Mouse (Mus musculus) limb, embryonic 11.5 days (tissue): ENCODE results near the gene Pawr. TPM values are rescaled to one million over a fixed set of nuclear protein-coding genes. Genes with fewer than 3 reads are reported as not detected.

Experiments used
- ATAC-seq: fragments of 200-750 bp; cut with Nextera tagmentation; 2 replicates; pipeline ENCODE4 v1.8.0; 2017; ENCODE audit warnings: low read depth; ENCODE audit not compliant: insufficient number of reproducible peaks, low FRiP score, low TSS enrichment
- DNase-seq: peaks from one replicate; pipeline ENCODE4 v3.0.0-alpha.2; 2015; ENCODE audit warnings: low spot score
- H3K27ac ChIP-seq: fragments of 300-500 bp; sonication (generic); replicated peaks from 2 replicates; pipeline ENCODE4 v1.5.1; 2014; ENCODE audit warnings: low read depth, mild to moderate bottlenecking, low read length
- H3K27me3 ChIP-seq: fragments of 300-500 bp; sonication (generic); 2 replicates; pipeline ENCODE4 v1.6.1; 2014; ENCODE audit warnings: mild to moderate bottlenecking, low read length, mixed read lengths; ENCODE audit not compliant: control insufficient read depth, insufficient read depth
- H3K36me3 ChIP-seq: fragments of 300-500 bp; sonication (generic); 2 replicates; pipeline ENCODE4 v1.6.1; 2014; ENCODE audit warnings: mild to moderate bottlenecking, low read length, moderate library complexity, mixed read lengths; ENCODE audit not compliant: control insufficient read depth, insufficient read depth
- H3K4me1 ChIP-seq: fragments of 300-500 bp; sonication (generic); 2 replicates; pipeline ENCODE4 v1.6.1; 2014; ENCODE audit warnings: low read length, mixed read lengths; ENCODE audit not compliant: control insufficient read depth, insufficient read depth
- H3K4me2 ChIP-seq: fragments of 300-500 bp; sonication (generic); 2 replicates; pipeline ENCODE4 v1.6.1; 2014; ENCODE audit warnings: low read depth, mild to moderate bottlenecking, moderate library complexity; ENCODE audit not compliant: severe bottlenecking
- H3K4me3 ChIP-seq: fragments of 300-500 bp; sonication (generic); 2 replicates; pipeline ENCODE4 v1.5.1; 2014; ENCODE audit warnings: low read depth, low read length
- H3K9ac ChIP-seq: fragments of 300-500 bp; sonication (generic); 2 replicates; pipeline ENCODE4 v1.6.1; 2014; ENCODE audit warnings: mild to moderate bottlenecking, low read length
- H3K9me3 ChIP-seq: fragments of 300-500 bp; sonication (generic); 2 replicates; pipeline ENCODE4 v1.6.1; 2016; ENCODE audit warnings: low read length; ENCODE audit not compliant: control insufficient read depth
- WGBS: fragments of 180-500 bp; shearing (Covaris S2); extraction: QIAGEN DNeasy Blood & Tissue Kit; methylation state at CpG from one replicate; pipeline ENCODE4 v1.1.7; 2014; 5-methylcytosine and 5-hydroxymethylcytosine counted together
- polyA plus RNA-seq: library from polyadenylated mRNA; unstranded; fragments of >200 nt; fragmentation: Nextera tagmentation; extraction: Ambion mirVana; gene quantifications from 2 replicates; pipeline ENCODE4 v1.2.1, GENCODE M21; 2014

Gene Pawr
- polyA plus RNA-seq, 1 experiment from 2014 or later = 4.9 TPM

DNA sequence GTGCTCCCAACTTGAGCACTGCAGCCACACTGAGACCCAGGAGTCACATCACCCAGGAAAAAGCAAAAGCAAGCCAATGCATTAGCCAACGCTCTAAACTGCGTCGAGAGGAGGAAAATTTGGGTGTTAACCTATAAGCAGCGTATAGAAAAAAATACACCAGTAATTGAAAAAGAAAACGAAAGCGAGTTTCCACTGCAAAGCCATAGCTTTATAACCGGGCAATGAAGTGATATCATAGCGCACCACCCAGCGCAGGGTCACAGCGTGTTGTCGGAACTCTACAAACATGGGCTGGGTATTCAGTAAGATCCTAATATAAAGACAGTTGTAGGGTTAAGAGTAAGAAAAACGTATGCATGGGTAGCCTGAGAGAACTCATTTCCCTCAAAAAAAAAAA is 2.9 kb upstream of the Pawr start:
- H3K9me3 ChIP-seq = no peaks in the 10 kb centered on the region
- DNase-seq (no peak), ATAC-seq (no peak)
- H3K27me3 ChIP-seq = peaks cover 9% of the 10 kb centered on the region
- no peak overlapping the region for H3K9ac ChIP-seq
- H3K4me3 ChIP-seq = no peak overlapping the region
- H3K36me3 ChIP-seq = no peaks in the 10 kb centered on the region
- no peak overlapping the region for H3K4me2 ChIP-seq
- no peak overlapping the region for H3K27ac ChIP-seq
- WGBS = 92% methylated on average over 12 of the region's 12 CpGs
- H3K4me1 ChIP-seq = 0 out of 2 replicates have a peak, but pooled peaks cover 5% of the 10 kb centered on the region

DNA sequence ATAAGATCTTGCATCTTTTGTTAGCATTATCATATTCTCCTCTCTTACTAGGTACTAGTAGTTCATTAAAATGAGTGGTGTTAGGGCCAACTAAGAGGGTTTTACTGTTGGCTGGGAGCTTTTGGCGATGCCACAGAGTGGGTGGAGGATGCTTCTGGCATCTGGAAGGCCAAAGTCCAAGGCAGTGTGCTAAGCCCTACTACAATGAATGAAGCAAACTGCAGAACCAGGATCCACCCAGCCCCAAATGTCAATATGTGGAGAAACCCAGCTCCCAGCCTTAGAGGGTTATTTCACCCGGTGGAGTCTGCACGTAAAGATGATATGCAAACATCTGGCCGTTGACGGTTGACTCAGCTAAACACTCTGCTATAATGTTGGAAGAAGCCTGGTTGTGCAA is 2.1 kb upstream of the Pawr start:
- Histone ChIP-seq H3K27me3 (peaks cover 9% of the 10 kb centered on the region), H3K27ac (no peak overlapping the region), H3K4me1 (0 out of 2 replicates have a peak, but pooled peaks cover 5% of the 10 kb centered on the region), H3K36me3 (no peaks in the 10 kb centered on the region), H3K9ac (no peak overlapping the region), H3K9me3 (no peaks in the 10 kb centered on the region), H3K4me3 (no peak overlapping the region), H3K4me2 (no peak overlapping the region)
- DNase-seq = no peak
- no peak for ATAC-seq
- 85% methylated on average over 5 of the region's 5 CpGs for WGBS

DNA sequence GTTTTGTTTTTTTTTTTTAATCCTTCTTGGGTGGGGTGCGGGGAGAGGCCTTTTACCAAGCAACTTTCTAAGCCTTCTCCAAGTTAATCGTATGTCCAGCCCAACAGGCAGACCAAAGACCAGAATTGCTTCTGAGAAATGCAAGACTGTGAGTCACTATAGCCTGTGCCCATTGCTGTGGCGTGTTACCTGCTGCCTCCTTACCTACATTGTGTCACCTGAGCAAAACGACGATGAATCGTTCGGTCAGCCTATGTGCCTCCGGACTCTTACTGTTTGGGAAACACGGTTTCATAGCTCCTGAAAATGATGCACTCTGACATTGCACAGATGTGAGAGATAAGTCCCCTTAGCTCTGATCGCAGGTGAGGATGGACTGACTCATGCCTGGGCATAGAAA is 957 bp upstream of the Pawr start:
- peak overlapping the region; percentile 96 for H3K4me2 ChIP-seq
- no peak overlapping the region; the same call in 1 of the 2 replicates for H3K4me3 ChIP-seq
- no peak overlapping the region for H3K27ac ChIP-seq
- 0 out of 2 replicates have a peak, but pooled peaks cover 5% of the 10 kb centered on the region for H3K4me1 ChIP-seq
- H3K27me3 ChIP-seq = peaks cover 9% of the 10 kb centered on the region
- no peak for DNase-seq
- WGBS = 10% methylated on average over 10 of the region's 10 CpGs
- H3K9me3 ChIP-seq = no peaks in the 10 kb centered on the region
- ATAC-seq = no peak
- no peak overlapping the region for H3K9ac ChIP-seq
- H3K36me3 ChIP-seq = no peaks in the 10 kb centered on the region

DNA sequence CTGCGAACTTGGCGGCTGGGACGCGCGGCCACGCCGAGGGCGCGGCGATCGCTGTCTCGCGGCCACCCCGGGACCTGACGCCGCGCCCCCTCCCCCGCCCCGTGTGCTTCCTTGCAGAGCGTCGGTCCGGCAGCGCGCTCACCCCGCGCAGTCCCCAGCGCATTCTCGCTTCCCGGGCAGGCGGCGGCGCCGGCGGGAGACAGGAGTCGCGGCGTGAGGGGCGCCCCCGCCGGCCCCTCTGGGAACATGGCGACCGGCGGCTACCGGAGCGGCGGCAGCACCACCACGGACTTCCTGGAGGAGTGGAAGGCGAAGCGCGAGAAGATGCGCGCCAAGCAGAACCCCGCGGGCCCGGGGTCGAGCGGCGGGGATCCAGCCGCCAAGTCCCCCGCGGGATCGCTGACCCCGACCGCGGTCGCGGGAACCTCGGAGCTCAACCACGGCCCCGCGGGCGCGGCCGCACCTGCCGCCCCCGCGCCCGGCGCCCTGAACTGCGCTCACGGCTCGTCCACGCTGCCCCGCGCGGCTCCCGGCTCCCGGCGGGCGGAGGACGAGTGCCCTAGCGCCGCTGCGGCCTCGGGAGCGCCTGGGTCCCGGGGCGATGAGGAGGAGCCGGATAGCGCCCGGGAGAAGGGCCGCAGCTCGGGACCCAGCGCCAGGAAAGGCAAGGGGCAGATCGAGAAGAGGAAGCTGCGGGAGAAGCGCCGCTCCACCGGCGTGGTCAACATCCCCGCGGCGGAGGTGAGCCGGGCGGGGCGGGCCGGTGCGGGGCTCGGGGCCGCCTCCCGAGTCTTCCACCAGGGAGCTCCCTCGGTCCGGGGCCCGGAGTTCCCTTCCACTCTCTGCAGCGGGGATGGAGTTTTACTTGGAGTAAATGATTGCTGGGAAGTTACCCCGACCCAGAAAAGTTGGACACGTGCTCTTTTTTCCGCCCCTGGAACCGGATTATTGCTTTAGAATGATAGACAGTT is 935 bp downstream of the Pawr start:
- no peak overlapping the region for H3K27ac ChIP-seq
- peaks cover 9% of the 10 kb centered on the region for H3K27me3 ChIP-seq
- H3K4me1 ChIP-seq = 0 out of 2 replicates have a peak, but pooled peaks cover 5% of the 10 kb centered on the region
- no peaks in the 10 kb centered on the region for H3K9me3 ChIP-seq
- peak overlapping the region; percentile 62 for H3K4me3 ChIP-seq
- peak overlapping the region; percentile 32 for H3K9ac ChIP-seq
- DNase-seq (peak; percentile 71), ATAC-seq (peak; percentile 46; the same call in 1 of the 2 replicates)
- peak overlapping the region; percentile 96 for H3K4me2 ChIP-seq
- WGBS = under 1% methylated on average over 101 of the region's 129 CpGs
- no peaks in the 10 kb centered on the region for H3K36me3 ChIP-seq

DNA sequence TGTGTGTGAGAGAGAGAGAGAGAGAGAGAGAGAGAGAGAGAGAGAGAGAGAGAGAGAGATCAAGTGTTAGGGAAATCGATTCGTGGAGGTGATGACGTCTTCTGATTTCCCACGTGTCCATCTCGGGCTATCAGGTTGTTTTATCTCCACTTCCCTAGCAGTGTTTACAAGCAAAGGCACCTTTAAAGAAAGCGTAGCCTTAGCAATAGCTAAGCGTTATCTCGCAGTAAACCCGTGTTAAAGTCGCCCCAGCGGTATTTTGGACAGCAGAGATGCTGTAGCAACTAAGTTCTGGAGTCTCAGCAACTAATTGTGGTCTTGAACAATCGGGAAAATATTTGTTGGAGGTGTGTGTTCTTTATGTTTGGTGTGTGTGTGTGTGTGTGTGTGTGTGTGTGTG is 1.7 kb downstream of the Pawr start:
- no peak for DNase-seq
- Histone ChIP-seq H3K27ac (no peak overlapping the region), H3K27me3 (peaks cover 9% of the 10 kb centered on the region), H3K4me3 (peak overlapping the region; percentile 62; the same call in 1 of the 2 replicates), H3K4me1 (0 out of 2 replicates have a peak, but pooled peaks cover 5% of the 10 kb centered on the region), H3K9ac (no peak overlapping the region; the same call in 1 of the 2 replicates), H3K36me3 (no peaks in the 10 kb centered on the region), H3K4me2 (peak overlapping the region; percentile 96), H3K9me3 (no peaks in the 10 kb centered on the region)
- ATAC-seq = no peak
- WGBS = 6% methylated on average over 12 of the region's 12 CpGs

DNA sequence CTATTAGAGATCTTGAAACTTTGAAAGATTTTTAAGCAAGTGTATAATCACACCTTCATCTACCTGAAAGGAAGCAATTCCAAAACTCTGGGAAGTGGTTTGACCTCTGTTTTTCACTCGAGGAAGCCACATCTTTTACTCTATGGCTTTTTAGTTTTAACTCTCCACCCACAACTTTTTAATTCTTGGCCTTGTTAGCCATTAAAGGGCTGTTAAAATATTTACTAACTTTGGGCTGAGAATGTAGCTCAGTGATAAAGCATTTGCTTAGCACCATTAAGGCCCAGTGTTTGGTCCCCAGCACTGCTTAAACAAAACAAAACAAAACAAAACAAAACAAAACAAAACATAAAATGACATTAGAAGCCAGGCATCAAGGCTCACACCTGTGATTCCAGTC is 2.2 kb downstream of the Pawr start:
- Histone ChIP-seq H3K9ac (no peak overlapping the region), H3K27ac (no peak overlapping the region), H3K36me3 (no peaks in the 10 kb centered on the region), H3K27me3 (peaks cover 9% of the 10 kb centered on the region), H3K4me3 (no peak overlapping the region), H3K4me2 (no peak overlapping the region), H3K9me3 (no peaks in the 10 kb centered on the region), H3K4me1 (0 out of 2 replicates have a peak, but pooled peaks cover 5% of the 10 kb centered on the region)
- WGBS = 41% methylated on average over 1 of the region's 1 CpGs
- ATAC-seq (no peak), DNase-seq (no peak)

DNA sequence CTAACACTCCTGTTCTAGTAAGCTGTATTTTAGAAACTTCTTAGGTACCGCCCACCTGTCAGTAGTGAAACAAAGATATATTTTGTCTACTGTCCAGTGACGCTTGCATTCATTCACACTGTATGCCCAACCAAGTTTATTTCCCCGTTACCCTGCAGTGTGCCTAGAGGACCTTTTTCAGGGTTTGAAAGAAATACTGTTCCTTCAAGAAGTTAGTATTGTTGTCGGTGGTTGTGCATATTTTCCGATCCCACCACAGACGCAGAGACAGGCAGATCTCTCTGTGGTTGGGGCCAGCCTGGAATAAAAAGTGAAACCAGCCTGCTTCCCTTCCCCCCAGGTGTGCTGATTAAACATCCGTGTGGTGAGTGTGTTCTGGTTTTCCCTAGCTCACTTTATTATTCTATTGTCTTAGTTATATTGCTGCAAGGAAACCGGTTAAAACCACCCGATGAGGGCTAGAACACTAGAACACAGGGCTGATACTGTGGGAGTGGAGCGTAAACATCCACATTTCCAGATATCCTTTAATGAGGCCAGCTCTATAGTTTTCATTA is 3.9 kb downstream of the Pawr start:
- 90% methylated on average over 10 of the region's 10 CpGs for WGBS
- Histone ChIP-seq H3K9me3 (no peaks in the 10 kb centered on the region), H3K4me1 (0 out of 2 replicates have a peak, but pooled peaks cover 5% of the 10 kb centered on the region), H3K4me2 (no peak overlapping the region), H3K9ac (no peak overlapping the region), H3K36me3 (no peaks in the 10 kb centered on the region), H3K27ac (no peak overlapping the region), H3K27me3 (peaks cover 5% of the 10 kb centered on the region), H3K4me3 (no peak overlapping the region)
- no peak for DNase-seq
- no peak for ATAC-seq

DNA sequence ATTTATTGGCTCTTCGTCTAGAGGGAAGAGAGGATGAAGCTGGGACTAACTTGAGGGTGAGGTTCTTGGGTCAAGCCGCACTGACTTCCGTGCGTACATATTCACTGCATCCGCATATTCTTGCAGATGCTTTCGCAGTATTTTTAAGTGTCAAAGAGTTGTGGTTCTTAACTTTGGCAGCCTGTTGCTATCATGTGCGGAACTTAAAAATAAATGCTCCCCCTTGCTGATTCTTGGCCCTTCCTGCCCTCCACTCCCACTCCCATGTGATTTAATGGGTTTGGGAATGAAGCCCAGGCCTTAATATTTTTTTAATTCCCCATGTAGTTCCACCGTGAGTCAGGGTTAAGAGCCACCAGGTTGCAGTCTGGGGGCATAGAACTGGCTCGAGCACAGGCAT is 4.7 kb downstream of the Pawr start:
- H3K36me3 ChIP-seq = no peaks in the 10 kb centered on the region
- DNase-seq = no peak
- WGBS = 90% methylated on average over 9 of the region's 9 CpGs
- no peak for ATAC-seq
- no peak overlapping the region for H3K4me2 ChIP-seq
- no peak overlapping the region for H3K27ac ChIP-seq
- H3K27me3 ChIP-seq = no peaks in the 10 kb centered on the region; the same call in 1 of the 2 replicates
- no peaks in the 10 kb centered on the region for H3K9me3 ChIP-seq
- H3K9ac ChIP-seq = no peak overlapping the region
- H3K4me3 ChIP-seq = no peak overlapping the region
- no peaks in the 10 kb centered on the region for H3K4me1 ChIP-seq
